Mouse (Mus musculus) left cerebral cortex, postnatal 36 days (tissue): ENCODE data around the gene C1qtnf9. TPM values are rescaled to one million over a fixed set of nuclear protein-coding genes. Genes with fewer than 3 reads are reported as not detected.

ENCODE experiments used
- total RNA-seq, 2 experiments: library from RNA; stranded (reverse); gene quantifications; 2 replicates each; pipeline ENCODE4 v1.2.3; 2021

C1qtnf9 gene
- total RNA-seq, 2 experiments from 2014 or later: 0.27 to 0.37 TPM

Other genes starting within 250 kb of the C1qtnf9 start
- gene Spata13, start 134.1 kb upstream of the C1qtnf9 start, total RNA-seq: 10 to 100 TPM; 10.4 to 20.6 TPM
- 10 to 100 TPM; 25.4 to 25.8 TPM for gene Mipep, start 16.4 kb downstream of the C1qtnf9 start, total RNA-seq